Mouse (Mus musculus): Measurements from ENCODE around the gene Gsta4. TPM values are rescaled to one million over a fixed set of nuclear protein-coding genes. Genes with fewer than 3 reads are reported as not detected.
"Not testable (repeated sequence)": the region's sequence is repeated elsewhere in the genome, so short reads cannot be mapped to it uniquely, and the experiment has no call there.

Gsta4 gene
- 19.9 and 25.5 TPM in 2 replicates for polyA plus RNA-seq (2015; fragmentation: Nextera tagmentation; extraction: Ambion mirVana)

DNA sequence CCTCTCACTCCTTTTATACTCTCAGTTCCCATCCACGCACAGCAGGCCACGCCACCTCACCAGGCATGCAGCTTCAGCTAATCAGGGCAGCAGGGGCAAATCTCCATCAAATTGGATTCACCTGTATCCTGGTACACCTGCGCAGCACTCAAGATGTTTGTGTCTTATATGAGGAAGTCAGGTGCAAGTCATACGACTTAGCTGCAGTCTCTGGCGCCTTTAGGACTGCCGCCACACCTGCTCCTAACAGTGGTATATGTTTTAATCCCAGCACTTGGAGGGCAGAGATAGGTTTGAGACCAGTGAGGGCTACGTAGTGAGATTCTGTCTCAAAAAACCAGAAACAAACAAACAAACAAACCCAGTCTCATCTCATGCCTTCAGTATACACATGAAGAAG, at the start of gene Gsta4:
Gene Gsta4 (plus strand): TSS at position 301 of the 400 bp plus-strand sequence.
- not testable (repeated sequence) for ATAC-seq; H3K4me1 ChIP-seq (ENCODE audit: insufficient read depth); H3K4me2 ChIP-seq (ENCODE audit: low read depth, low read length); H3K4me3 ChIP-seq (ENCODE audit: low read depth, low read length); H3K27ac ChIP-seq (ENCODE audit: low read depth); H3K36me3 ChIP-seq (replicated peaks; ENCODE audit: insufficient read depth, low read length); DNase-seq; H3K9ac ChIP-seq (replicated peaks); H3K9me3 ChIP-seq (ENCODE audit: low read length); H3K27me3 ChIP-seq (ENCODE audit: insufficient read depth, low read length)
- WGBS (ENCODE audit: insufficient replicate concordance), result 90% methylated on average over 4 of the region's 7 CpGs

DNA sequence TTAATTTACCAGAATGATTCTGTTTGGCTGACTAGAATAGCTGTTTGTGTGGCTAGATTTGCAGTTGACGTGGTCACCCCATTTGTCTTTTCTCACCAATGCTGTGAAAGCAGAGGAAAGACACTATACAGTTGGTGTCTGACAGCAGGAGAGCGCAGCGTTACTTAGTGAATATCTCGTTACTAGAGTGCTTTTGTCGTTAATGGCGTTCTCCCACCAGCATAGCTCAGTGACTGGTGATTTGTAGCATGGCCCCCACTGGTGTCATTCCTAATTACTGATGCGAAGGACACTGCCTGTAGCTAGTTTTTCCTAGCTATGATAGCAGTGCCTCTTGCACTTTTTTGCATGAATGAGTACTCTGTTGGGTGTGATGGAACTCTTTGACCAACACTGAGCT, 46.9 kb upstream of the Gsta4 start:
- H3K27ac ChIP-seq (ENCODE audit: low read depth), result no peak overlapping the region
- DNase-seq (no peak), ATAC-seq (no peak)
- peaks cover 6% of the 10 kb centered on the region for H3K36me3 ChIP-seq (replicated peaks; ENCODE audit: insufficient read depth, low read length)
- no peak overlapping the region for H3K4me2 ChIP-seq (ENCODE audit: low read depth, low read length)
- TF ChIP-seq CTCF (IDR thresholded peaks at IDR 0.05; ENCODE audit: low read depth) (no peak), EP300 (IDR thresholded peaks at IDR 0.05; ENCODE audit: low read depth) (no peak)
- H3K4me3 ChIP-seq (ENCODE audit: low read depth, low read length), result no peak overlapping the region
- no peaks in the 10 kb centered on the region for H3K4me1 ChIP-seq (ENCODE audit: insufficient read depth)
- no peak overlapping the region for H3K9ac ChIP-seq (replicated peaks)
- no peaks in the 10 kb centered on the region for H3K27me3 ChIP-seq (ENCODE audit: insufficient read depth, low read length)
- 86% methylated on average over 7 of the region's 7 CpGs for WGBS (ENCODE audit: insufficient replicate concordance)
- H3K9me3 ChIP-seq (ENCODE audit: low read length), result no peaks in the 10 kb centered on the region

DNA sequence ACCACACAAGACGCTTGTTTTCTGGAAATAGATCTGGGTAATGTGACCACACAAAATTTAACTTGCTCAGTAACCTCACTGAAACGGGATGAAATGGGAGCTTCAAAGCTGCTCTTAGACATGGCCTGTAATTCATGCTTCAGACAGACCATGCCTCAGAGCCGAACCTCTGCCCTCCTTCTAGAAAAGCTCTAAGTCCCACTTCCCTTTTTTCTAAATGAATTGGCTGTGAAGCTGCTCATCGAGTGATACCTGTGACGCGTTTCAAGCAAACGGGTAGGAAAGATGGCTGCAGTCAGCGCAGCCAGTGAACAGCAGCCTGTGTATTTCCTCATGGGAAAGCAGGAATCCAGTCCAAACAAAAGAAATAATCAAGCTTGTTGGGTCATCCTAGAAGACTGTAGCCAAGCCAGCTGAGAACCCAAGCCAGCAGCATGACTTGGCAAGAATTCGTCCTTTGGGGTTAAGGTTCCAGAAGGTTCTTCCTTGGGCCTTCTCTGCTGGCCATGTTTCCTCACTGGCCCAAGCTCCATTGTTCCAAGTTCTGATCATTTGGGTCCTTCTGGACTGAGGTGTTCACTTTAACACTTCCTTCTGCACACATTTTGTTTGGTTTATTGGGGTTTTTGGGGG, 44.4 kb upstream of the Gsta4 start:
- H3K9me3 ChIP-seq (ENCODE audit: low read length), result no peaks in the 10 kb centered on the region
- H3K9ac ChIP-seq (replicated peaks), result no peak overlapping the region
- TF ChIP-seq CTCF (IDR thresholded peaks at IDR 0.05; ENCODE audit: low read depth), result no peak
- no peak for TF ChIP-seq EP300 (IDR thresholded peaks at IDR 0.05; ENCODE audit: low read depth)
- 67% methylated on average over 9 of the region's 9 CpGs for WGBS (ENCODE audit: insufficient replicate concordance)
- peaks cover 8% of the 10 kb centered on the region for H3K36me3 ChIP-seq (replicated peaks; ENCODE audit: insufficient read depth, low read length)
- no peaks in the 10 kb centered on the region for H3K4me1 ChIP-seq (ENCODE audit: insufficient read depth)
- H3K4me3 ChIP-seq (ENCODE audit: low read depth, low read length), result no peak overlapping the region
- ATAC-seq, result no peak
- no peaks in the 10 kb centered on the region for H3K27me3 ChIP-seq (ENCODE audit: insufficient read depth, low read length)
- no peak overlapping the region for H3K27ac ChIP-seq (ENCODE audit: low read depth)
- no peak overlapping the region for H3K4me2 ChIP-seq (ENCODE audit: low read depth, low read length)
- no peak for DNase-seq

DNA sequence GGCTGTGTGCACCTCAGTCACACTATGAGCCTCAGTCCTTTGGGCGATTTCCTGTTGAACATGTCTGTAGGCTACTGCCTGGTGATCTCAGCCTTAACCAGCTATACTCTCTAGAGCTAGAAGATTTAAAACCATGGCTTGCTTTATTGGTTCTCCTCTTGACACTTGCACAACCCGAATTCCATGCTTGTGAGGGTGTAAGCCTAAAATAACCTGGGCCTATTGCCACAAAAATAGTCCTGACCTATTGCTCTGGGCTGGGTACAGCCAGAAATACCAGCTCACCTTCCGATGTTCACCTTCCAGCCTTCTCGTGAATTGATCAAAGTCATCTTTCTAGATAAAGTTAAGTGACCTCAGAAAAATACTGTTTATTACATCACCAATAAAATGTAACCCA, 43.1 kb upstream of the Gsta4 start:
- no peak overlapping the region for H3K4me3 ChIP-seq (ENCODE audit: low read depth, low read length)
- peaks cover 8% of the 10 kb centered on the region for H3K36me3 ChIP-seq (replicated peaks; ENCODE audit: insufficient read depth, low read length)
- TF ChIP-seq EP300 (IDR thresholded peaks at IDR 0.05; ENCODE audit: low read depth) (no peak), CTCF (IDR thresholded peaks at IDR 0.05; ENCODE audit: low read depth) (no peak)
- no peak overlapping the region for H3K9ac ChIP-seq (replicated peaks)
- no peak overlapping the region for H3K4me2 ChIP-seq (ENCODE audit: low read depth, low read length)
- DNase-seq (no peak), ATAC-seq (peak; percentile 66)
- WGBS (ENCODE audit: insufficient replicate concordance), result 62% methylated on average over 4 of the region's 4 CpGs
- no peaks in the 10 kb centered on the region for H3K4me1 ChIP-seq (ENCODE audit: insufficient read depth)
- H3K9me3 ChIP-seq (ENCODE audit: low read length), result no peaks in the 10 kb centered on the region
- no peak overlapping the region for H3K27ac ChIP-seq (ENCODE audit: low read depth)
- H3K27me3 ChIP-seq (ENCODE audit: insufficient read depth, low read length), result no peaks in the 10 kb centered on the region

DNA sequence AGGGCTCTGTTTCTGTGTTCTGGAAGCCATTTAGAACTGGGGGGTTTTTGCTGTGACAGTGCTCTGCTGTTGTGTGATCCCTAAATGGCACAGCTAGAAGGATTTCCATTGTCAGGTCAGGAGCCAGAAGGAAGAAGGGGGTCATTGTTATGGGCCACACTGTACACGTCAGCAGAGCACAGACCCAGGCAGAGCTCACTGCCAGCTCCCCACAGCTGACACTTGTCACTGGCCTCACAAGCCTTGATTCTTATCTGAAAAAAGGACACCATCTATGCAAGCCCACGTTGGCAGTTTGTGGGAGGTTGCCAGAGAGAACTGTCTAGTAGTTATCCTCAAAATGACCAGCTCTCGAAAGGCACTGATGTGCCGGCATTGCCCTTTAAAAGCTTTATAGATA, 36.5 kb upstream of the Gsta4 start:
- peaks cover 5% of the 10 kb centered on the region for H3K36me3 ChIP-seq (replicated peaks; ENCODE audit: insufficient read depth, low read length)
- no peak overlapping the region for H3K4me3 ChIP-seq (ENCODE audit: low read depth, low read length)
- ATAC-seq (no peak), DNase-seq (no peak)
- TF ChIP-seq CTCF (IDR thresholded peaks at IDR 0.05; ENCODE audit: low read depth), result no peak
- TF ChIP-seq EP300 (IDR thresholded peaks at IDR 0.05; ENCODE audit: low read depth), result no peak
- H3K27me3 ChIP-seq (ENCODE audit: insufficient read depth, low read length), result no peaks in the 10 kb centered on the region
- H3K27ac ChIP-seq (ENCODE audit: low read depth), result no peak overlapping the region
- no peaks in the 10 kb centered on the region for H3K4me1 ChIP-seq (ENCODE audit: insufficient read depth)
- no peaks in the 10 kb centered on the region for H3K9me3 ChIP-seq (ENCODE audit: low read length)
- H3K4me2 ChIP-seq (ENCODE audit: low read depth, low read length), result no peak overlapping the region
- H3K9ac ChIP-seq (replicated peaks), result no peak overlapping the region
- 67% methylated on average over 4 of the region's 4 CpGs for WGBS (ENCODE audit: insufficient replicate concordance)

DNA sequence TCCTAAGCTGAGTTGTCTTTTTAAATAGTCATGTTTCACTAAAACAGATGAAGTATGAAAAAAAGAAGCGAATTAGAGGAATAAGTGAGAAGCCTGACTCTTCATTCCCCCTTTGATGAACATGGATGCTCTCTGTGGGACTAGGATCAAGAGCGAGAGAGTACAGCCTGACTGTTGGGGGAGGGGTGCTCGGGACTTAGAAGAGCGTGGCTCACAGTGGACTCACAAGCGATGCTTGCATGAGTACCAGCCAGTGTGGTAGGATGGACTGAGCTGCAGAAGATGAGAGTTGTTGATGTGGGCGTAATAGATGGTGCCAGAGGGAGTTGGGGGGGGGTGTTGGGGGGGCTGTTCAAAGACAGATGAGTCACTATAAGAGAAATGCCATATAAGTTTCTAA, 35.9 kb upstream of the Gsta4 start:
- no peak for ATAC-seq
- Histone ChIP-seq H3K9ac (replicated peaks) (no peak overlapping the region), H3K4me1 (ENCODE audit: insufficient read depth) (no peaks in the 10 kb centered on the region), H3K9me3 (ENCODE audit: low read length) (no peaks in the 10 kb centered on the region), H3K4me3 (ENCODE audit: low read depth, low read length) (no peak overlapping the region), H3K27ac (ENCODE audit: low read depth) (no peak overlapping the region), H3K36me3 (replicated peaks; ENCODE audit: insufficient read depth, low read length) (peaks cover 4% of the 10 kb centered on the region), H3K4me2 (ENCODE audit: low read depth, low read length) (no peak overlapping the region), H3K27me3 (ENCODE audit: insufficient read depth, low read length) (no peaks in the 10 kb centered on the region)
- WGBS (ENCODE audit: insufficient replicate concordance), result 82% methylated on average over 6 of the region's 6 CpGs
- DNase-seq, result no peak
- TF ChIP-seq EP300 (IDR thresholded peaks at IDR 0.05; ENCODE audit: low read depth) (no peak), CTCF (IDR thresholded peaks at IDR 0.05; ENCODE audit: low read depth) (no peak)

DNA sequence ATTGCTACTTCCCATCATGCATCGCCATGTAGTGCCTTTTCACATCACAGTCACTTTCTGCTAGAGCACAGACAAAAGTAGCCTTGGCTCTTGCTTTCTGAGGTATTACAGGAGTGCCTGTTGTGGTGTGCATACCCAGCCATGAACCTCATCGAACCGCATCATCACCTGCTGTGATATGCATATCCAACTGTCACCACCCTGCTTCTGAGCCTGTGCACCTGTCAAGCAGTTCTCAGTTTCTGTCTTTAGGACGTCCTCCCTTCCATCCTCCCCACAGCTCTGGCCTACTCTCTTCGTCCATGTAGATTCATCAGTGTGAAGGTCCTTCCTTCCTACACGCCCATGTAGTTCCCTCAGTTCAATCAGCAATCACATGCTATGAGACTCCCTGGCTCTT, 34.4 kb upstream of the Gsta4 start:
- TF ChIP-seq EP300 (IDR thresholded peaks at IDR 0.05; ENCODE audit: low read depth), result no peak
- no peak for TF ChIP-seq CTCF (IDR thresholded peaks at IDR 0.05; ENCODE audit: low read depth)
- DNase-seq (no peak), ATAC-seq (no peak)
- Histone ChIP-seq H3K4me3 (ENCODE audit: low read depth, low read length) (no peak overlapping the region), H3K36me3 (replicated peaks; ENCODE audit: insufficient read depth, low read length) (no peaks in the 10 kb centered on the region; the same call in 1 of the 2 replicates), H3K9ac (replicated peaks) (no peak overlapping the region), H3K27ac (ENCODE audit: low read depth) (no peak overlapping the region), H3K27me3 (ENCODE audit: insufficient read depth, low read length) (no peaks in the 10 kb centered on the region), H3K9me3 (ENCODE audit: low read length) (no peaks in the 10 kb centered on the region), H3K4me1 (ENCODE audit: insufficient read depth) (no peaks in the 10 kb centered on the region), H3K4me2 (ENCODE audit: low read depth, low read length) (no peak overlapping the region)
- WGBS (ENCODE audit: insufficient replicate concordance), result 76% methylated on average over 6 of the region's 6 CpGs

DNA sequence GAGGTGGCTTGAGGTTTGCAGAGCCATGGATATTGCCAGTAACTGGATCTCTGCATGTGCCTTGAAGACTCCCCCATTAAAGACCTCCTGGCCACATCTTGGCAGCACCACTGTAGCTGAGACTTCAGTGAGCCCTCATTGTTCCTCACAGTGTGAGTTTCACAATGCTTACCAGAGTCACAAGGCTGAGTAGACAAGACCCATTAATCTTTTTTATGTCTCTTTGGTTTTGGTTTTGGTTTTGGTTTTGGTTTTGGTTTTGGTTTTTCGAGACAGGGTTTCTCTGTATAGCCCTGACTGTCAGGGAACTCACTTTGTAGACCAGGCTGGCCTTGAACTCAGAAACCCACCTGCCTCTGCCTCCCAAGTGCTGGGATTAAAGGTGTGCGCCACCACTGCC, 32.8 kb upstream of the Gsta4 start:
- not testable (repeated sequence) for H3K4me1 ChIP-seq (ENCODE audit: insufficient read depth); H3K27ac ChIP-seq (ENCODE audit: low read depth); H3K27me3 ChIP-seq (ENCODE audit: insufficient read depth, low read length); H3K9me3 ChIP-seq (ENCODE audit: low read length); H3K4me3 ChIP-seq (ENCODE audit: low read depth, low read length); H3K36me3 ChIP-seq (replicated peaks; ENCODE audit: insufficient read depth, low read length); DNase-seq; H3K9ac ChIP-seq (replicated peaks); H3K4me2 ChIP-seq (ENCODE audit: low read depth, low read length); ATAC-seq
- WGBS (ENCODE audit: insufficient replicate concordance), result 81% methylated on average over 2 of the region's 2 CpGs
